Mouse (Mus musculus) ES-Bruce4 (cell line): ENCODE data around the gene Blm.

Experiments
- CTCF ChIP-seq: IDR thresholded peaks from one replicate; pipeline ENCODE4 v1.8.1; 2011; ENCODE audit warnings: low read depth, low read length
- POLR2A ChIP-seq: IDR thresholded peaks from one replicate; pipeline ENCODE4 v1.8.1; 2011; ENCODE audit warnings: low read length; ENCODE audit not compliant: insufficient read depth

DNA sequence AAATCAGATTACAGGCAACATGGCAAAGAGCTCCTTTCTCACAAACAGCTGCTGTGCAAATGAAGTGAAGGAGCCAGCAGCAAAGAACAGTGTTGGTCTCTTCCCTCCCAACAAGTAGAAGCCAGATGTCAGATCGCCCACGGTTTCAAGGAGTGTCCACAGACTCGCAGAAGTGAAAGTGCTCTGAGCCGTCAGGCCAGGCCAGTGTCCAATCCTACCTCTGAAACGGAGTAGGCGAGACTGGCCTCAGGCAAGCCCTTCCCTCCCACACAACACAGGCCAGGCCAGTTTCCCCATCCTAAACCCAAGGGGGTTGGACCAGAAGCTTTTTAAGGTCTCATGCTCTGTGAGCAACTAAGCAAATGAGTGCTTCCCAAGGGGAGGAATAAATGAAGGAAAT is 77.7 kb downstream of the Blm start:
- TF ChIP-seq POLR2A (no peak), CTCF (no peak)
